Mouse (Mus musculus) lung, embryonic 16.5 days (tissue): ENCODE data around the gene Sarnp. TPM values are rescaled to one million over a fixed set of nuclear protein-coding genes. Genes with fewer than 3 reads are reported as not detected.
"Not testable (repeated sequence)": the region's sequence is repeated elsewhere in the genome, so short reads cannot be mapped to it uniquely, and the experiment has no call there.

ENCODE experiments used
- ATAC-seq: fragments of 200-750 bp; cut with Nextera tagmentation; 2 replicates; pipeline ENCODE4 v1.8.0; 2017; ENCODE audit warnings: low read depth, mild to moderate bottlenecking, moderate library complexity
- H3K27ac ChIP-seq: fragments of 300-500 bp; sonication (generic); 2 replicates; pipeline ENCODE4 v1.5.1; 2014; ENCODE audit warnings: mild to moderate bottlenecking, control low read depth, low read length
- H3K27me3 ChIP-seq: fragments of 300-500 bp; sonication (generic); 2 replicates; pipeline ENCODE4 v1.6.1; 2014; ENCODE audit warnings: low read depth, low read length, mixed read lengths; ENCODE audit not compliant: control insufficient read depth, insufficient read depth
- H3K36me3 ChIP-seq: fragments of 300-500 bp; sonication (generic); 2 replicates; pipeline ENCODE4 v1.6.1; 2014; ENCODE audit warnings: low read length; ENCODE audit not compliant: control insufficient read depth, insufficient read depth
- H3K4me1 ChIP-seq: fragments of 300-500 bp; sonication (generic); replicated peaks from 2 replicates; pipeline ENCODE4 v1.6.1; 2014; ENCODE audit warnings: low read length, mixed read lengths; ENCODE audit not compliant: control insufficient read depth, insufficient read depth
- H3K4me2 ChIP-seq: fragments of 300-500 bp; sonication (generic); 2 replicates; pipeline ENCODE4 v1.6.1; 2014; ENCODE audit warnings: low read depth, low read length, control low read depth
- H3K4me3 ChIP-seq: fragments of 300-500 bp; sonication (generic); 2 replicates; pipeline ENCODE4 v1.5.1; 2014; ENCODE audit warnings: mild to moderate bottlenecking, low read length, control low read depth
- H3K9ac ChIP-seq: fragments of 300-500 bp; sonication (generic); 2 replicates; pipeline ENCODE4 v1.6.1; 2014; ENCODE audit warnings: low read length, control low read depth
- H3K9me3 ChIP-seq: fragments of 300-500 bp; sonication (generic); 2 replicates; pipeline ENCODE4 v1.6.1; 2016; ENCODE audit warnings: low read length; ENCODE audit not compliant: control insufficient read depth
- WGBS: fragments of 180-500 bp; shearing (Covaris S2); extraction: QIAGEN DNeasy Blood & Tissue Kit; methylation state at CpG from one replicate; pipeline ENCODE4 v1.1.7; 2014; 5-methylcytosine and 5-hydroxymethylcytosine counted together
- polyA plus RNA-seq: library from polyadenylated mRNA; unstranded; fragments of >200 nt; fragmentation: Nextera tagmentation; extraction: Ambion mirVana; gene quantifications from 2 replicates; pipeline ENCODE4 v1.2.1, GENCODE M21; 2015

The Sarnp gene
- polyA plus RNA-seq, 1 experiment from 2014 or later, result 212 TPM

DNA sequence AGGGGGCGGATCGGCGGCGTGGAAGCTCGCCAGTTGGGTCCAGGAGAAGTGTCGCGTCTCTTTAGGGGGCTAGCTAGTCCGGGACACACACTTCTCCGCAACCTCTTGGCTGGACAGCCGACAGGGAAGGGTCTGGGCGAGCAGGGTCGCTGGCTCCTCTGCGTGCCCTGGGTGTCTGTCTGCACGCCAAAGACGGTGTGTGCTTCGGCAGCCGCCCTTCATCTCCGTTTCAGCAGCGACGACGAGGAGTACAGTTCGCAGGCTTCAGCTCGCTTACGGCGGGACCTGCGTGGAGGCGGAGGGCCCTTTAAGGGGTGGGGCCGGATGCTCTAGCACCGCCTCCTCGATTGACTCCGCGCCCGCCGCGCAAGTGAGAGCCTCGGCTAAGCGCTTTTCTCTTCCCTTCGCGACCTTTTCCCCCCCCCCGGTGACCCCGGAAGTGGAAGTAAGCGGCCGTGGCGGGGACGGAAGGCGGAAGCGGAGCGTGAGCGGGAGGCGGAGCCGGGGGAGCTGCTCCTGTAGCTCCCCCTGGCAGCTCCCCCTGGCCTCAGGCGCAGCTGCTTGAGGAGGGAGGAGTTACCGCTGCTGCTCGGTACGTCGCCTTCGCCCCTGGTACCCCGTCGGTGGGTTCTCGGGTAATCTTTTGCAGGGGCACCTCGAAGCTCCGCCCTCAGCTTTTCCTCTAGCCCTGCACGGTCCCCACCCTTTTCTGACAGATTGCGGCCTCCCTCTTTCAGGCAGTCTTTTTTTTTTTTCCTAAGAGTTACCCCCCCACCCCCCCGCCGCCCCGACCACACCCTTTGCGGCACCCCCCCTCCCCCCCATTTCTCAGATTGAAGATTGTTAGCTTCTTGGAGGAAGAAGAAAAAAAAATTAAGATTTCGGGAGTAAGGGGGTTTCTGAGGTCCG lies 11.8 kb upstream of the Sarnp start:
- H3K27ac ChIP-seq, result peak overlapping the region; percentile 99
- H3K27me3 ChIP-seq, result no peaks in the 10 kb centered on the region
- H3K9me3 ChIP-seq, result no peaks in the 10 kb centered on the region
- peak overlapping the region; percentile 70 for H3K4me2 ChIP-seq
- H3K9ac ChIP-seq, result peak overlapping the region; percentile 96
- H3K36me3 ChIP-seq, result peaks cover 6% of the 10 kb centered on the region
- peaks cover 38% of the 10 kb centered on the region for H3K4me1 ChIP-seq
- ATAC-seq, result peak; percentile 94
- WGBS, result under 1% methylated on average over 69 of the region's 70 CpGs
- H3K4me3 ChIP-seq, result peak overlapping the region; percentile 84

DNA sequence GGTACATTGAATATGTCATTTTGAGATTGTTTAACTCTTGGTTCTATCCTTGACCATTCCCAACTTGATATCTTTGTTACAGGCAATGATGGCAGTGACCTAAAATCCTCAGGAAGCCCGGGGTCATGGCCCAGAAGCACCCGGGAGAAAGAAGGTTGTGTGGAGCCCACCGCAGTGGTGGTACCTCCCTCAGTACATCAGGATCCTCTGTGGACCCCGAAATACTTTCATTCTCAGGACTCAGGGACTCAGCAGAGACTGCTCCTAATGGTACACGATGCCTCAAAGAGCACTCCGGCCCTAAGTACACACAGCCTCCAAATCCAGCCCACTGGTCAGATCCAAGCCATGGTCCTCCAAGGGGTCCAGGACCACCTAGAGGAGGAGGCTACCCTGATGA lies 11.0 kb upstream of the Sarnp start:
- H3K27me3 ChIP-seq, result no peaks in the 10 kb centered on the region
- peak overlapping the region; percentile 72 for H3K9ac ChIP-seq
- peak overlapping the region; percentile 64 for H3K4me2 ChIP-seq
- WGBS, result 42% methylated on average over 6 of the region's 6 CpGs
- peak overlapping the region; percentile 36; the same call in 1 of the 2 replicates for H3K27ac ChIP-seq
- H3K4me1 ChIP-seq, result peaks cover 38% of the 10 kb centered on the region
- H3K9me3 ChIP-seq, result no peaks in the 10 kb centered on the region
- H3K4me3 ChIP-seq, result peak overlapping the region; percentile 84
- ATAC-seq, result no peak
- H3K36me3 ChIP-seq, result peaks cover 4% of the 10 kb centered on the region; the same call in 1 of the 2 replicates

DNA sequence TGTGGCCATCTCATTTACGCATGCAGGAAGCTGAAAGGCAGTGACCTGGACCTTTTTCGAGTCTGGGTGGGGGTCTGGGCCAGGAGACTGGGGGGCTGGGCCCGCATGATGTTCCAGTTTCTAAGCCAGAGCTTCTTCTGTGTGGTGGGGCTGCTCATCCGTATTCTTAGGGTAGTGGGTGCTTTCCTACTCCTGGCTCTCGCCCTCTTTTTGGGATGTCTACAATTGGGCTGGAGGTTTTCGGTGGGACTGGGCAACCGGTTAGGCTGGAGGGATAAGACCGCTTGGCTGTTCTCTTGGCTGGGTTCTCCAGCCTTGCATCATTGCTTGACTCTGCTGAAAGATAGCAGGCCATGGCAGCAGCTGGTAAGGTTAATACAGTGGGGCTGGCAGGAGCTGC lies 10.1 kb upstream of the Sarnp start:
- Histone ChIP-seq H3K4me2 (peak overlapping the region; percentile 64), H3K9ac (peak overlapping the region; percentile 72), H3K9me3 (no peaks in the 10 kb centered on the region), H3K4me3 (peak overlapping the region; percentile 84), H3K4me1 (peaks cover 38% of the 10 kb centered on the region), H3K27me3 (no peaks in the 10 kb centered on the region), H3K27ac (no peak overlapping the region), H3K36me3 (peaks cover 3% of the 10 kb centered on the region; the same call in 1 of the 2 replicates)
- ATAC-seq, result no peak
- WGBS, result 86% methylated on average over 8 of the region's 8 CpGs

GRCm38 (mm10) chr10:128820217-128820616 lies 3.1 kb downstream of the Sarnp start:
- no peaks in the 10 kb centered on the region for H3K9me3 ChIP-seq
- no peak for ATAC-seq
- peaks cover 23% of the 10 kb centered on the region for H3K36me3 ChIP-seq
- no peak overlapping the region for H3K9ac ChIP-seq
- H3K4me3 ChIP-seq, result no peak overlapping the region
- 85% methylated on average over 4 of the region's 4 CpGs for WGBS
- no peaks in the 10 kb centered on the region for H3K27me3 ChIP-seq
- H3K4me1 ChIP-seq, result peaks cover 13% of the 10 kb centered on the region
- no peak overlapping the region for H3K4me2 ChIP-seq
- no peak overlapping the region for H3K27ac ChIP-seq

- WGBS, result under 1% methylated on average over 46 of the region's 46 CpGs
- Histone ChIP-seq H3K4me1 (peaks cover 13% of the 10 kb centered on the region), H3K36me3 (peaks cover 21% of the 10 kb centered on the region)
These were observed 4.4 kb downstream of the Sarnp start, which contains the start of gene Ormdl2 for GRCm38 (mm10) chr10:128821358-128822056. Gene Ormdl2 (minus strand): TSS chr10:128821645.

DNA sequence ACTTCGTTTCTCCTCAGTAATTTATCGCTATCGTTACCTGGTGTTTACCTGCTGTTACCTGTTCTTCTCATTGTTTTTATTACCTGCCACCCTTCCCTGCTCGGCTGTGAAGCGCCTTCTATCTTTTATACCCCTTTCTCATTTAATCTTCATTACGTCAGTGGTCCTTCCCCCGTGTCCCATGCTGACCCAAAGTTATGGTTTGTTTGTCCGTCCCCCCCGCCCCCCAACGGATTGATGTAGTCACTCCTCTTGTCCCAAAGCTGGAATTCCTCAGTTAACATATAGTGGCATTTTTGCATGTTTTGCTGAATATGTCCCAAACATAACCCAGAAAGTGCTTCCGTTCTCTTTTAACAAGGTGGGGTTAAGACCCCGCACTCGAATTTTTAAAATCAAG lies 5.0 kb downstream of the Sarnp start:
- Histone ChIP-seq H3K4me3 (peak overlapping the region; percentile 85), H3K27ac (peak overlapping the region; percentile 47), H3K27me3 (no peaks in the 10 kb centered on the region), H3K36me3 (peaks cover 17% of the 10 kb centered on the region), H3K4me1 (peaks cover 13% of the 10 kb centered on the region), H3K9me3 (no peaks in the 10 kb centered on the region), H3K4me2 (peak overlapping the region; percentile 77), H3K9ac (peak overlapping the region; percentile 86)
- no peak for ATAC-seq
- WGBS, result 2% methylated on average over 13 of the region's 13 CpGs

More at GRCm38 (mm10) chr10:128821358-128822056, 4.4 kb downstream of the Sarnp start, which contains the start of gene Ormdl2:
- peak; percentile 100 for ATAC-seq
- Histone ChIP-seq H3K9ac (peak within 1 kb of the TSS; percentile 86), H3K4me2 (peak within 1 kb of the TSS; percentile 77), H3K9me3 (no peaks in the 10 kb centered on the region), H3K27ac (peak within 1 kb of the TSS; percentile 47), H3K4me3 (peak within 1 kb of the TSS; percentile 85), H3K27me3 (no peaks in the 10 kb centered on the region)

DNA sequence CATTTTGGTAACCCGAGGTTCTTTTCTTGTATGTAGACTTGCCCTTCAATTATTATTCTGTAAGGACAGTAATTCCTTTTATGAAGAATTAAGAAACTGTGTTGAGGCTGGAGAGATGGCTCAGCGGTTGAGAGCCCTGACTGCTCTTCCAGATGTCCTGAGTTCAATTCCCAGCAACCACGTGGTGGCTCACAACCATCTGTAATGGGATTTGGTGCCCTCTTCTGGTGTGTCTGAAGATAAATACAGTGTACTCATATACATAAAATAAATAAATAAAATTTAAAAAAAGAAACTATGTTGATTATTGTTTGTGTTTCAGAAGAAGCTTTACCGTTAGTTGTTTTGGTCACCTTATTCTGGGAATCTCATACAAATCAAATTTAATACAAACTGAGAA lies 6.0 kb downstream of the Sarnp start:
- peak overlapping the region; percentile 77 for H3K4me2 ChIP-seq
- H3K9ac ChIP-seq, H3K36me3 ChIP-seq, H3K27me3 ChIP-seq, ATAC-seq, H3K27ac ChIP-seq, H3K9me3 ChIP-seq: not testable (repeated sequence)
- H3K4me3 ChIP-seq, result peak overlapping the region; percentile 85; the same call in 1 of the 2 replicates
- H3K4me1 ChIP-seq, result peaks cover 13% of the 10 kb centered on the region
- WGBS, result 71% methylated on average over 4 of the region's 4 CpGs

DNA sequence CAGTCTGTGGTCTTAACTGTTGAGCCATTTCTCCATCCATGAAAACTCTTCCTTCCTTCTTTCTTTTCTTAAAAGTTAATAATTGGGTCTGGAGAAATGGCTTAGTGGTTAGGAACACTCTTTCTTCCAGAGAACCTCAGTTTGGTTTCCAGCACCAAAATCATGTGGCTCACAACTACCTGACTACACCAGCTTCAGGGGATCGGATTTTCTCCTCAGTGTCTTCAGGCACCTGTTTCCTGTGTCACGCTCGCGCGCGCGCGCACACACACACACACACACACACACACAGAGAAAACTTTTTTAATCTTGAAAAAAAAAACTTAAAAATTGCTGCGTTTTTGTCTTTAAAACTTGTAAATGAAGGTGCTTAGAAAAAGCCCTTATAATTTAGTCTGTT lies 6.7 kb downstream of the Sarnp start:
- 95% methylated on average over 9 of the region's 9 CpGs for WGBS

DNA sequence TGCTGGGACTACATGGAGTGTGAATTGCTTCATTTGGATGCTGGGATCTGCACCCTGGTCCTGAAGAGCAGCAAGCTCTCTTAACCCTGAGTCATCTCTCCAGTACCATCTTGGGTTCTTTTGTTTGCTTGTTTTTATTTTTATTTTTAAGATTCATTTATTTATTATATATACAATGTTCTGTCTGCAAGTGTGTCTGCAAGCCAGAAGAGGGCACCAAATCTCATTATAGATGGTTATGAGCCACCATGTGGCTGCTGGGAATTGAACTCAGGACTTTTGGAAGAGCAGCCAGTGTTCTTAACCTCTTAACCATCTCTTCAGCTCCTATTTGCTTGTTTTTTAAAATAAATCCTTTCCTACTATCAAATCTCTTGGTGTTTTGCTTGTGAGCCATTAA lies 20.3 kb downstream of the Sarnp start:
- no peaks in the 10 kb centered on the region for H3K4me1 ChIP-seq

More for the DNA sequence above, 6.7 kb downstream of the Sarnp start:
- Histone ChIP-seq H3K4me2 (no peak overlapping the region), H3K4me1 (peaks cover 13% of the 10 kb centered on the region), H3K9ac (no peak overlapping the region), H3K9me3 (no peaks in the 10 kb centered on the region), H3K4me3 (no peak overlapping the region), H3K27me3 (no peaks in the 10 kb centered on the region), H3K27ac (no peak overlapping the region), H3K36me3 (peaks cover 4% of the 10 kb centered on the region)
- no peak for ATAC-seq

More for the DNA sequence above, 20.3 kb downstream of the Sarnp start:
- H3K27ac ChIP-seq, result no peak overlapping the region
- H3K27me3 ChIP-seq, result no peaks in the 10 kb centered on the region
- no peak overlapping the region for H3K4me2 ChIP-seq
- no peaks in the 10 kb centered on the region for H3K9me3 ChIP-seq
- peaks cover 23% of the 10 kb centered on the region for H3K36me3 ChIP-seq
- H3K4me3 ChIP-seq, result no peak overlapping the region
- no peak overlapping the region for H3K9ac ChIP-seq
- ATAC-seq, result no peak
